Mouse (Mus musculus) stomach, embryonic 16.5 days (tissue): ENCODE measurements around the gene Lta. TPM values are rescaled to one million over a fixed set of nuclear protein-coding genes. Genes with fewer than 3 reads are reported as not detected.
A peak's percentile ranks its signal among the peaks of the same experiment; 100 is the strongest.

Source experiments
- ATAC-seq: fragments of 200-750 bp; cut with Nextera tagmentation; 2 replicates; pipeline ENCODE4 v1.8.0; 2017; ENCODE audit warnings: moderate number of reproducible peaks, moderate TSS enrichment; ENCODE audit not compliant: insufficient read depth, low FRiP score
- H3K27ac ChIP-seq: fragments of 300-500 bp; sonication (generic); 2 replicates; pipeline ENCODE4 v1.5.1; 2014; ENCODE audit warnings: low read length
- H3K27me3 ChIP-seq: fragments of 300-500 bp; sonication (generic); 2 replicates; pipeline ENCODE4 v1.6.1; 2014; ENCODE audit warnings: low read length, control low read depth, mixed read lengths; ENCODE audit not compliant: control insufficient read depth, insufficient read depth
- H3K36me3 ChIP-seq: fragments of 300-500 bp; sonication (generic); 2 replicates; pipeline ENCODE4 v1.6.1; 2014; ENCODE audit warnings: low read length; ENCODE audit not compliant: control insufficient read depth, insufficient read depth
- H3K4me1 ChIP-seq: fragments of 300-500 bp; sonication (generic); 2 replicates; pipeline ENCODE4 v1.6.1; 2014; ENCODE audit warnings: low read length, control low read depth, mixed read lengths; ENCODE audit not compliant: control insufficient read depth, insufficient read depth
- H3K4me2 ChIP-seq: fragments of 300-500 bp; sonication (generic); 2 replicates; pipeline ENCODE4 v1.6.1; 2014; ENCODE audit warnings: low read depth, low read length, mixed read lengths
- H3K4me3 ChIP-seq: fragments of 300-500 bp; sonication (generic); replicated peaks from 2 replicates; pipeline ENCODE4 v1.5.1; 2014; ENCODE audit warnings: mild to moderate bottlenecking, low read length
- H3K9ac ChIP-seq: fragments of 300-500 bp; sonication (generic); 2 replicates; pipeline ENCODE4 v1.6.1; 2014; ENCODE audit warnings: low read length
- H3K9me3 ChIP-seq: fragments of 300-500 bp; sonication (generic); replicated peaks from 2 replicates; pipeline ENCODE4 v1.6.1; 2016; ENCODE audit warnings: low read length, control low read depth; ENCODE audit not compliant: control insufficient read depth
- WGBS: fragments of 180-500 bp; shearing (Covaris S2); extraction: QIAGEN DNeasy Blood & Tissue Kit; methylation state at CpG from one replicate; pipeline ENCODE4 v1.1.7; 2014; 5-methylcytosine and 5-hydroxymethylcytosine counted together
- polyA plus RNA-seq: library from polyadenylated mRNA; unstranded; fragments of >200 nt; fragmentation: Nextera tagmentation; extraction: Ambion mirVana; gene quantifications from 2 replicates; pipeline ENCODE4 v1.2.1, GENCODE M21; 2015

Gene Lta
- polyA plus RNA-seq, 1 experiment from 2014 or later, result 0.46 TPM

DNA sequence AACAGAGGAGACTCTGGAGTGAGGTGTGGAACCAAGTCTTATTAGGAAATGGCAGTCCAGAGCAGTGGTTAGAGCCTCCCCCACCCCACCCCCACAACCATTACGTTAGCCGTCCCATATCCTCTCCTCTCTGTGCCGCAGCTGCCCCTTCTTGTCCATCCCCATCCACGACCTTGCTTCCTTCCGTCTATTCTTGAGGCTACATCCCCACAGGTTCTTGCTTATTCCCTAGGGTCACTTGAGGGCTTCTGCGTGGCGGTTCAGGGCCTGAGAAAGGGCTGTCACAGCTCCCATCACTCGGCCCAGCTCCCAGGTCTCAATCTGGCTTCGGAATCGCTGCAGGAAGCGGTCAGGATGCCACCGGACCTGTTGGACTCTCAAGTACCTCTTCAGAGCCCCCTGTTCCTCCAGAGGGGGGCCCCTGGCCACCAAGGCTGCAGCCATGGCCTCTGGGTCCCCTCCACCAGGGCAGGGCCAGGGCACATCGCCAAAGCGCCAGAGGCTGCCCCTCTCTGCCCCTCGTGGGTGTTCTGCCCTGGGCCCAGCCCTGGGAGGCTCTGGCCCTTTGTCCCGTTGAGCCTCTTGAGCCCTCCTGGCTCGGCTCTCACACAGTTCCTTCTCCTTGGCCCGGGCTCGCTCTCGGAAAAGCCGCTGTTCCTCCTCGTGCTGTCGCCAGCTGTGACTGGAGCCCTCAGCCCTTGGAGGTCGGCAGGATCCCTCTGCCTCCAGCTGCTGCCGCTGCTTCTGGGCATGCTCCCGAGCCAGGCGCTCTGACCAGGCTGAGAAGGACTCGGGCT lies 15.2 kb upstream of the Lta start, which contains the start of gene Gm16181:
Gene Gm16181 (plus strand): TSS at position 679 of the 797 bp plus-strand sequence.
- Histone ChIP-seq H3K9ac (peak within 1 kb of the TSS; percentile 61), H3K4me1 (peaks cover 9% of the 10 kb centered on the region), H3K27me3 (no peaks in the 10 kb centered on the region), H3K4me3 (no peak within 1 kb of the TSS), H3K9me3 (no peaks in the 10 kb centered on the region), H3K4me2 (0 out of 2 replicates have a peak within 1 kb of the TSS, but pooled peaks have one; percentile 12), H3K36me3 (no peaks in the 10 kb centered on the region), H3K27ac (peak within 1 kb of the TSS; percentile 86)
- peak; percentile 25; the same call in 1 of the 2 replicates for ATAC-seq
- WGBS, result 59% methylated on average over 28 of the region's 28 CpGs

DNA sequence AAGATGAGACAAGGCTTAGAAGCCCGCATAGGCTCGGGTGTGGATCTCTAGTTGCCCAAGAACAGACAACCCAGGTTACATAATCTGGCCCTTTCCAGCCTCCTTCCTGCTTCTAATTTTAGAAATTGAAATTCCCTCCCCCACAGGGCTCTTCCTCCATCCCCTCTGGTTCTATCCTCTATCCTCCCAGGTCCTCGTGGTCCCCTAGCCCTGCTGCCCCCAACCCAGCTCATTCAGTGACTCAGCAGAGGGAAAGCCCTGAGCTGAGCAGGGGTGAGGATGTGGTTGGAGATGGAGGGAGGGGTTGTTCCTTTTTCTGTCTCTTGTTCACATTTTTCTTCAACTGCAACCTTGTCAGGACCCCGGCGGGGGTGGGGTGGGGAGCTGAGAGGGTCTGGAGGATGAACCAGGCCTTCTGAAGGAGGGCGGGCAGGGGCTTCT lies 14.5 kb upstream of the Lta start:
- H3K36me3 ChIP-seq, result no peaks in the 10 kb centered on the region
- H3K4me3 ChIP-seq, result no peak overlapping the region
- WGBS, result 62% methylated on average over 6 of the region's 6 CpGs
- no peak overlapping the region for H3K4me2 ChIP-seq
- H3K9ac ChIP-seq, result no peak overlapping the region; the same call in 1 of the 2 replicates
- H3K9me3 ChIP-seq, result no peaks in the 10 kb centered on the region
- H3K27ac ChIP-seq, result no peak overlapping the region
- ATAC-seq, result no peak
- no peaks in the 10 kb centered on the region for H3K27me3 ChIP-seq
- H3K4me1 ChIP-seq, result peaks cover 9% of the 10 kb centered on the region

DNA sequence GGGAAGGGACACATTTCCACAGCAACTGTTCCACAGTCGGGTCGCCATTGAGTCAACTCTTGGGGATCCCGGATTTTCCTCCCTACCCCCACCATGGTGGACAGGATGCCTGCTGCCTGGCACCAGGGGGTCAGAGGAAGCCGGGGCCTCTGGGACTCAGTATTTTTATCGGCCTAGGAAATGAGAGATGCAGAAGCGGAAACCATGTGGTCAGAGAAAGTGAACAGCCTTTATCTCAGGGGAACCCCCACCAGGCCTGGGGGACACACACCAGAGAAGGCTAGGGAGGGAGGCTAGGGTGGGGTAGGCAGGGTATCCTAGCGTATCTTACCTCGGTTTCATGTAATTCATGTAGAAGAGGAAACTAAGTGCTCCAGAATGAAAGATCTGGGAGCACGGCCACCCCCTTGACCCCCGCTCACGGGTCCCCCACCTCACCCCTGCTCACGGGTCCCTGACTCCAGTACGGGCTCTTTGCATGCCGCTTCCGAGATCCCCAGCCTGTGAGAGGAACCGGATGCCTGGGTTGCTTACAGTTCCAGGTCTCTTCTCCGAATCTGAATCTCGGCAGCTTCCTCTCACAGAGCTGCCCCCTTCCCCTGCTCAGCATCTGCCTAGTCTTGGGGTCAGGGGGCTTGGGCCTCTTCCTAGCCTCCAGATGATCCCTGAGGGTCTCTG lies 13.5 kb upstream of the Lta start:
- Histone ChIP-seq H3K9me3 (no peaks in the 10 kb centered on the region), H3K27me3 (no peaks in the 10 kb centered on the region), H3K4me2 (no peak overlapping the region), H3K4me3 (no peak overlapping the region), H3K9ac (no peak overlapping the region; the same call in 1 of the 2 replicates), H3K36me3 (no peaks in the 10 kb centered on the region), H3K27ac (peak overlapping the region; percentile 28; the same call in 1 of the 2 replicates), H3K4me1 (peaks cover 9% of the 10 kb centered on the region)
- ATAC-seq, result no peak
- whole genome bisulfite sequencing, result 71% methylated on average over 18 of the region's 18 CpGs

DNA sequence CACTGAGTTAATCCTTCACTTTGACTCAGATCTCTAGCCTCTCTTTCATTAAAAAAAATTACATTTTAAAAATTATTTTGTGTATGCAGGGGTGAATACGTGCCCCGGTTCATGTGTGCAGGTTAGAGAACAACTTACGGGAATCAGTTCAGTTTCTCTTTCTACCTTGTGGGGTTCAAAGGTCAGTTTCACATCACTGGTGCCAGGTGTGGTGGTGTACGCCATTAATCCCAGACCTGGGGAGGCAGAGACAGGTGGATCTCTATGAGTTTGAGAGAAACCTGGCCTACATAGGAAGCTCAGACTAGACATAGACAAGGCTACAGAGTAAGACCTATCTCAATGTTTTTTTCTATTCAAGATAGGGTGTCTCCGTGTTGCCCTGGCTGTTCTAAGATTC lies 7.9 kb upstream of the Lta start:
- no peaks in the 10 kb centered on the region for H3K27me3 ChIP-seq
- H3K36me3 ChIP-seq, result no peaks in the 10 kb centered on the region
- no peaks in the 10 kb centered on the region for H3K9me3 ChIP-seq
- no peak overlapping the region for H3K4me3 ChIP-seq
- H3K27ac ChIP-seq, result no peak overlapping the region
- ATAC-seq, result no peak
- no peak overlapping the region for H3K9ac ChIP-seq
- H3K4me2 ChIP-seq, result no peak overlapping the region
- no peaks in the 10 kb centered on the region for H3K4me1 ChIP-seq
- WGBS, result 87% methylated on average over 5 of the region's 5 CpGs

DNA sequence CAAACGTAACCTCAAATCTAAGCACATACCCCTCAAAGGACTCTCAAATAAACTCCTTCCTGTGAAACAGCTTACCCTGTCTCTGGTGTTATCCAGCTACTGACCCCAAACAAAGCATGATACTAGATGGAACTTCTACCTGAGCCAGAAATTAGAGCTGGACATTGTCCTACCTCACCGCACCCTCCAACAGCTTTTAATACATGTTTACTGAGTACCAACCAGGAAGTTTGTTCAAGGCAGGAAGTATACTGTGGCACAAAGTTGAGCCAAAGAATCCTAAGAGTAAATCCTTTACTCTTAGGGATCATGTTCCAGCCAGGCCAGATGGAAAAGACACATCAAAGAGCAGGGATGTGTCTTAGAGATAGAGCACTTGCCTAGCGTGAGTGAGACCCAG lies 5.4 kb upstream of the Lta start:
- 48% methylated on average over 3 of the region's 3 CpGs for WGBS
- 0 out of 2 replicates have a peak overlapping the region, but pooled peaks have one; percentile 6 for H3K27ac ChIP-seq
- ATAC-seq, result peak; percentile 58; the same call in 1 of the 2 replicates

DNA sequence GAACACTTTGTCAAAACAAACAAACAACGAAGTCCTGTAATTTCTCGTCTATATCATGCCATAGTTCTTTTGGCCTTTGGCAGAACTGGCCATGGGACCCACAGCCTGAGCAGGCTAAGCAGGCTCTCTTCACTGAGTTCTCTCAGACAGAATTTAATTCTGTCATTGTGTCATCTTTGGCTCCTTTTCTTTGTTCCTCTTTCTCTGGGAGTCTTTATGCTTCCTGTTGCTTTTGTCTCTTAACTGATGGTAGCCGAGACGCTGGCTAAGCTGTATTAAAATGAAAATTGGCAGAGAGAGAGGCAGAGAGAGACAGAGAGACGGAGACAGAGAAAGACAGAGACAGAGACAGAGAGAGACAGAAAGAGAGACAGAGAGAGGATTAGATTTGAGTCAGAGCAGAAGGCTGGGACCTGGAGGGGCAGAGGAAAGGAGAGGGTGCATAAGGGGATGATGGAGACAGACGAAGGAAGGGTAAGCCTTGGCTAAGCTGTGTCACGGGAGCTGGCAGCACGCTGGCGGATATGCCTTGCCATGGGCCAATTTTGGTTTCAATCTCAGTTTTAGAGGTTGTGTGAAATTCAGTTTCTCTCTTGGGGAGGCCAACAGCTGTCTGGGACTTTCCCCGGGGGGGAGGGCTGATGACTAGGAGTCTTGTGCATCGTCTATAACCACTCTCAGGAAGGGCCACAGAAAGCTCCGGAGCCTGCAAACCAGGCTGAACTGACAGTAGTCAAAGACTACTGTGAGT lies 4.8 kb upstream of the Lta start:
- no peak overlapping the region for H3K4me3 ChIP-seq
- H3K36me3 ChIP-seq, result no peaks in the 10 kb centered on the region
- no peak for ATAC-seq
- H3K9ac ChIP-seq, result no peak overlapping the region
- no peaks in the 10 kb centered on the region for H3K4me1 ChIP-seq
- no peaks in the 10 kb centered on the region for H3K9me3 ChIP-seq
- no peaks in the 10 kb centered on the region for H3K27me3 ChIP-seq
- WGBS, result 70% methylated on average over 12 of the region's 12 CpGs
- no peak overlapping the region for H3K27ac ChIP-seq
- no peak overlapping the region for H3K4me2 ChIP-seq

More for the DNA sequence above, 5.4 kb upstream of the Lta start:
- Histone ChIP-seq H3K36me3 (no peaks in the 10 kb centered on the region), H3K27me3 (no peaks in the 10 kb centered on the region), H3K4me2 (no peak overlapping the region), H3K9me3 (no peaks in the 10 kb centered on the region), H3K4me1 (no peaks in the 10 kb centered on the region), H3K4me3 (no peak overlapping the region), H3K9ac (no peak overlapping the region)

DNA sequence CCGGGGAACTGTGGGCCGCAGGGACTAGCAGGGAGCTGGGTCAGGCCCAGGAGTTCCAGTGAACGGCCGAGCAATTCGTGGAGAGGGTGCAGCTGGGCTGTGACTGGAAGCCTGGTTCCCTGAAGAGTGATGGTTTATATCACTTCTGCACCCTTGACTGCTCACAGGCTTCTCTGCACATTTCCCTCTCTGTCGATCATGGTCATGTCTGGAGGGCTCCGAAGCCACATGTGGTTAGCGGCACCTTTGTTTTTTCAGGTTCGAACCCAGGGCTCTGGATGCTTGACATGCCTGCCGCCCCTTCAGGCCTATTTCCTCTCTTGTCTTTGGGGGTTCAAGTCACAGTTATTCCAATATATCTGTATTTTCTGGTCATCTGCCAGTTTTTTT lies 224 bp upstream of the Lta start:
- WGBS, result 45% methylated on average over 10 of the region's 10 CpGs
- Histone ChIP-seq H3K27me3 (peaks cover 20% of the 10 kb centered on the region), H3K9ac (no peak overlapping the region), H3K4me2 (no peak overlapping the region), H3K4me1 (no peaks in the 10 kb centered on the region), H3K27ac (no peak overlapping the region), H3K4me3 (no peak overlapping the region), H3K36me3 (no peaks in the 10 kb centered on the region), H3K9me3 (no peaks in the 10 kb centered on the region)
- ATAC-seq, result no peak

DNA sequence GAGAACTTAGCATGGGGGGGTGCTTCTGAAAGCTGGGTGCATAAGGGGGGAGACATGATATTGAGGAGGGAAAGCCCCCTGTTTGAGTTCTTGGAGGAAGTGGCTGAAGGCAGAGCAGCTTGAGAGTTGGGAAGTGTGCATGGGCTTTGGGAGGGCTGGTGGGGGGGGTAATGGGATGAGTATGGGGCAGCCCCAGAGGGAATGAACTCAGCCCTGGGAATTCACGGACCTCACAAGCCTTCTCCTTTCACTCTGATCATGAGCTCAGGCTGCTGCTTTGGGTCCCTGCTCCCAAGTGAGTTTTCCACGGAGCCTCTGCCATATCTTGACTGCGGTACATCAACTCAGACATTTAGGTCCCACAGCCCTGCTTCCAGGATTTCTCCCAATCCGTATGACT lies 2.7 kb downstream of the Lta start:
- no peak for ATAC-seq
- Histone ChIP-seq H3K9ac (no peak overlapping the region), H3K4me1 (no peaks in the 10 kb centered on the region), H3K27ac (no peak overlapping the region), H3K36me3 (no peaks in the 10 kb centered on the region), H3K4me2 (no peak overlapping the region), H3K27me3 (peaks cover 20% of the 10 kb centered on the region), H3K9me3 (no peaks in the 10 kb centered on the region), H3K4me3 (no peak overlapping the region)
- WGBS, result 74% methylated on average over 4 of the region's 4 CpGs
